Mouse (Mus musculus) olfactory bulb, adult 2 months (tissue): ENCODE results near the gene Hspa12b.

Experiments
- CTCF ChIP-seq: fragments of 200-500 bp; IDR thresholded peaks from 2 replicates; pipeline ENCODE4 v1.5.1; 2012; ENCODE audit warnings: low read depth, mild to moderate bottlenecking, low read length, moderate library complexity; ENCODE audit not compliant: insufficient read depth
- POLR2A ChIP-seq: fragments of 200-500 bp; IDR thresholded peaks from 2 replicates; pipeline ENCODE4 v1.6.1; 2012; ENCODE audit warnings: mild to moderate bottlenecking, low read depth, low read length, moderate library complexity; ENCODE audit not compliant: insufficient read depth

DNA sequence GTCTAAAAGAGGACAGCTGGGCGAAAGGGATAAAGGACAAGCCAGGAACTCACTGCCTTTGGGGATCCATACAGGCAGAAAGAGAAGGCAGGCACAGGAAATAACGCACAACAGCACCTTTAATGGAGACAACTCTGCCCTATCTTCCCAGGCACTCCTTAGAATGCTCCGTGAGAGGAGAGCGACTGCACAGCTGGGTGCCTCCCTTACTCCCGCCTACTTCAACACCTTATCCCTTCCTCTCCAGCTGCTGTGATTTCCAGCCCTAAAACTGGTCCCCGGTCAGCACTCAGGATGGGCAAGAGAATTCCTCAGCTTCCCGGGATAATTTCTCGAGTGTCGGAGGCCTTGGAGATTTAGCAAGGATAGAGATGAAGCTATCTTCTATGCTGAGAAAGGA lies 43.9 kb downstream of the Hspa12b start:
- TF ChIP-seq POLR2A, result no peak
- no peak for TF ChIP-seq CTCF
